ENCODE assay signal across 8 mouse cellular contexts in genomic region chr1:171437264-171438013, GRCm38 (mm10). TPM values are rescaled to one million over a fixed set of nuclear protein-coding genes. Genes with fewer than 3 reads are reported as not detected.
DNase-seq lines count a peak whose midpoint lies in the region; ATAC-seq and TF ChIP-seq lines count a peak whose summit lies in the region.

Gene F11r, plus strand, starts transcription at chr1:171437535.

- WGBS in hindbrain, embryonic 14.5 days: 1% methylated on average over 46 of the region's 46 CpGs
- 1% methylated on average over 46 of the region's 46 CpGs for WGBS in liver, adult 2 months
- under 1% methylated on average over 46 of the region's 46 CpGs for WGBS in midbrain, postnatal 0 days
- 1% methylated on average over 46 of the region's 46 CpGs for WGBS in stomach, postnatal 0 days

- ATAC-seq in hindbrain, embryonic 14.5 days (ENCODE audit: low FRiP score): peak; percentile 64; the same call in 1 of the 2 replicates
- ATAC-seq in midbrain, postnatal 0 days (ENCODE audit: low FRiP score): peak; percentile 75
- peak; percentile 90 for ATAC-seq in stomach, postnatal 0 days (ENCODE audit: low FRiP score, low TSS enrichment)

- H3K36me3 ChIP-seq in hindbrain, embryonic 14.5 days (replicated peaks; ENCODE audit: control insufficient read depth, insufficient read depth): no peaks in the 10 kb centered on the region
- no peaks in the 10 kb centered on the region for H3K36me3 ChIP-seq in liver, adult 2 months (ENCODE audit: control insufficient read depth, insufficient read depth, low read length)
- H3K36me3 ChIP-seq in midbrain, postnatal 0 days (ENCODE audit: insufficient read depth, low read length): no peaks in the 10 kb centered on the region
- H3K36me3 ChIP-seq in stomach, postnatal 0 days (ENCODE audit: control insufficient read depth, insufficient read depth, low read length): no peaks in the 10 kb centered on the region

- intact Hi-C loops in gastrocnemius, adult 2 months (cut with DNase I): no loop called here

- peak within 1 kb of the TSS; percentile 28; the same call in 1 of the 2 replicates for H3K9ac ChIP-seq in hindbrain, embryonic 14.5 days
- peak within 1 kb of the TSS; percentile 79 for H3K9ac ChIP-seq in liver, adult 2 months (ENCODE audit: low read depth, low read length)
- H3K9ac ChIP-seq in midbrain, postnatal 0 days (replicated peaks; ENCODE audit: low read length, poor library complexity, severe bottlenecking): 0 out of 2 replicates have a peak within 1 kb of the TSS, but pooled peaks have one; percentile 5
- H3K9ac ChIP-seq in stomach, postnatal 0 days (ENCODE audit: low read length): peak within 1 kb of the TSS; percentile 72

- peak; percentile 98 for TF ChIP-seq POLR2A in liver, adult 2 months (IDR thresholded peaks at IDR 0.05; ENCODE audit: extremely low read depth, insufficient read depth, low read length)

- TF ChIP-seq EP300 in stomach, postnatal 0 days (optimal IDR thresholded peaks at IDR 0.05): no peak

- H3K9me3 ChIP-seq in hindbrain, embryonic 14.5 days (ENCODE audit: control insufficient read depth, low read length): no peaks in the 10 kb centered on the region
- no peaks in the 10 kb centered on the region for H3K9me3 ChIP-seq in midbrain, postnatal 0 days (ENCODE audit: low read length)
- H3K9me3 ChIP-seq in stomach, postnatal 0 days (ENCODE audit: control insufficient read depth, low read length): no peaks in the 10 kb centered on the region

- peak within 1 kb of the TSS; percentile 52 for H3K4me3 ChIP-seq in layer of hippocampus, adult 2 months
- peak within 1 kb of the TSS; percentile 68 for H3K4me3 ChIP-seq in gastrocnemius, adult 2 months
- peak within 1 kb of the TSS; percentile 33 for H3K4me3 ChIP-seq in hindbrain, embryonic 14.5 days (replicated peaks; ENCODE audit: low read length)
- peak within 1 kb of the TSS; percentile 69 for H3K4me3 ChIP-seq in liver, adult 2 months (ENCODE audit: insufficient read depth, low read depth, low read length)
- peak within 1 kb of the TSS; percentile 35 for H3K4me3 ChIP-seq in midbrain, postnatal 0 days (ENCODE audit: low read depth, low read length)
- H3K4me3 ChIP-seq in stomach, postnatal 0 days (ENCODE audit: low read depth, low read length): peak within 1 kb of the TSS; percentile 70

- peak within 1 kb of the TSS; percentile 59; the same call in 1 of the 2 replicates for H3K27ac ChIP-seq in layer of hippocampus, adult 2 months
- peak within 1 kb of the TSS; percentile 79 for H3K27ac ChIP-seq in gastrocnemius, adult 2 months
- H3K27ac ChIP-seq in hindbrain, embryonic 14.5 days: no peak within 1 kb of the TSS
- H3K27ac ChIP-seq in liver, adult 2 months (replicated peaks; ENCODE audit: insufficient read depth, low read depth, low read length): peak within 1 kb of the TSS; percentile 93
- H3K27ac ChIP-seq in midbrain, postnatal 0 days (ENCODE audit: low read depth, low read length): no peak within 1 kb of the TSS
- peak within 1 kb of the TSS; percentile 94 for H3K27ac ChIP-seq in stomach, postnatal 0 days (replicated peaks)

- TF ChIP-seq CTCF in layer of hippocampus, adult 2 months (conservative IDR thresholded peaks at IDR 0.05): peak; percentile 50
- peak; percentile 25; the same call in 1 of the 2 replicates for TF ChIP-seq CTCF in gastrocnemius, adult 2 months (IDR thresholded peaks at IDR 0.05)
- no peak for TF ChIP-seq CTCF in liver, adult 2 months (IDR thresholded peaks at IDR 0.05; ENCODE audit: low read depth, low read length)
- peak; percentile 15; the same call in 1 of the 2 replicates for TF ChIP-seq CTCF in midbrain, postnatal 0 days (IDR thresholded peaks at IDR 0.05)
- TF ChIP-seq CTCF in stomach, postnatal 0 days (IDR thresholded peaks at IDR 0.05; ENCODE audit: low read depth): peak; percentile 36

- DNase-seq in layer of hippocampus, adult 2 months (ENCODE audit: low spot score in 2 of 2): no peak
- DNase-seq in layer of hippocampus, adult 9-10 months (ENCODE audit: low spot score): no peak
- peak; percentile 91 for DNase-seq in cerebellum, adult 9-11 months
- peak; percentile 74 for DNase-seq in gastrocnemius, adult 2 months
- DNase-seq in hindbrain, embryonic 14.5 days (ENCODE audit: low spot score): no peak
- peak; percentile 93 for DNase-seq in liver, adult 2 months (ENCODE audit: extremely low read depth, low read depth, low spot score)
- DNase-seq in midbrain, postnatal 0 days (ENCODE audit: low spot score): peak; percentile 70
- DNase-seq in stomach, postnatal 0 days (ENCODE audit: low spot score): peak; percentile 99

- H3K27me3 ChIP-seq in hindbrain, embryonic 14.5 days (ENCODE audit: control insufficient read depth, insufficient read depth, low read length): peaks cover 41% of the 10 kb centered on the region
- no peaks in the 10 kb centered on the region for H3K27me3 ChIP-seq in liver, adult 2 months (ENCODE audit: control insufficient read depth, insufficient read depth, low read length)
- H3K27me3 ChIP-seq in midbrain, postnatal 0 days (ENCODE audit: insufficient read depth, low read length): peaks cover 32% of the 10 kb centered on the region
- H3K27me3 ChIP-seq in stomach, postnatal 0 days (ENCODE audit: control insufficient read depth, insufficient read depth, low read length): no peaks in the 10 kb centered on the region

- peaks cover 19% of the 10 kb centered on the region; the same call in 1 of the 2 replicates for H3K79me2 ChIP-seq in liver, adult 2 months (ENCODE audit: control insufficient read depth, insufficient read depth, low read length)

- peak within 1 kb of the TSS; percentile 52 for H3K4me2 ChIP-seq in hindbrain, embryonic 14.5 days (replicated peaks)
- peak within 1 kb of the TSS; percentile 46 for H3K4me2 ChIP-seq in midbrain, postnatal 0 days (ENCODE audit: low read depth, low read length, poor library complexity, severe bottlenecking)
- peak within 1 kb of the TSS; percentile 68 for H3K4me2 ChIP-seq in stomach, postnatal 0 days (replicated peaks; ENCODE audit: low read depth)

- peaks cover 5% of the 10 kb centered on the region; the same call in 1 of the 2 replicates for H3K4me1 ChIP-seq in hindbrain, embryonic 14.5 days (replicated peaks; ENCODE audit: control insufficient read depth, insufficient read depth, low read length)
- H3K4me1 ChIP-seq in liver, adult 2 months (ENCODE audit: control insufficient read depth, insufficient read depth, low read length): peaks cover 28% of the 10 kb centered on the region
- H3K4me1 ChIP-seq in midbrain, postnatal 0 days (ENCODE audit: insufficient read depth, low read length): no peaks in the 10 kb centered on the region
- peaks cover 4% of the 10 kb centered on the region; the same call in 1 of the 2 replicates for H3K4me1 ChIP-seq in stomach, postnatal 0 days (replicated peaks; ENCODE audit: control insufficient read depth, insufficient read depth)

RNA-seq across cellular contexts. Expression of gene F11r, which starts in this region (rescaled TPM):
- total RNA-seq in layer of hippocampus, adult 2 months (2021): 1 to 10 TPM; 5.7 to 6.9 TPM
- 1 to 10 TPM; 4.2 to 6.0 TPM for total RNA-seq in gastrocnemius, adult 2 months (2021)
- 12.8 and 14.0 TPM in 2 replicates for polyA plus RNA-seq in hindbrain, embryonic 14.5 days (2014; fragmentation: Nextera tagmentation; extraction: Ambion mirVana)
- 39.1 and 56.8 TPM in 2 replicates for total RNA-seq in liver, adult 2 months (2014; rRNA removed)
- polyA plus RNA-seq in liver, adult 2 months (2012; rRNA removed): 47.7 and 60.4 TPM in 2 replicates
- 6.6 and 9.2 TPM in 2 replicates for total RNA-seq in midbrain, postnatal 0 days (2014; rRNA removed)
- polyA plus RNA-seq in midbrain, postnatal 0 days (2015; fragmentation: Nextera tagmentation; extraction: Ambion mirVana): 7.6 and 8.9 TPM in 2 replicates
- polyA plus RNA-seq in stomach, postnatal 0 days (2015; fragmentation: Nextera tagmentation; extraction: Ambion mirVana): 95.8 and 113 TPM in 2 replicates

Comparison
In these comparisons a context has a peak if more than half of its experiments do, and no peak if none do; other contexts are left out.
1. DNase-seq: peak in cerebellum, adult 9-11 months (single experiment), gastrocnemius, adult 2 months (single experiment), liver, adult 2 months (single experiment), midbrain, postnatal 0 days (single experiment) and stomach, postnatal 0 days (single experiment); none in layer of hippocampus, adult 2 months (0 of 2), layer of hippocampus, adult 9-10 months (single experiment) and hindbrain, embryonic 14.5 days (single experiment).
2. H3K27ac ChIP-seq: peak in layer of hippocampus, adult 2 months (single experiment), gastrocnemius, adult 2 months (single experiment), liver, adult 2 months (single experiment) and stomach, postnatal 0 days (single experiment); none in hindbrain, embryonic 14.5 days (single experiment) and midbrain, postnatal 0 days (single experiment).
3. H3K9ac ChIP-seq: peak in every context shown above with its lines; median percentile 79 in liver, adult 2 months; 72 in stomach, postnatal 0 days; 28 in hindbrain, embryonic 14.5 days; 5 in midbrain, postnatal 0 days.
4. Peak in every context shown above with its lines, with median percentiles within 50 percentile points of each other: H3K4me3 ChIP-seq, ATAC-seq and H3K4me2 ChIP-seq.